Mouse (Mus musculus) embryonic facial prominence, embryonic 14.5 days (tissue): ENCODE measurements at regions not wholly inside any gene's neighbourhood (a gene's known extent, or its start where the extent isn't known, plus 50 kb on each side); places are given as distances from the start of the nearest gene placed in this dataset.

Experiments used
- ATAC-seq: fragments of 200-750 bp; cut with Nextera tagmentation; 2 replicates; pipeline ENCODE4 v1.8.0; 2017; ENCODE audit warnings: low read depth, moderate number of reproducible peaks, moderate TSS enrichment
- DNase-seq: peaks from one replicate; pipeline ENCODE4 v3.0.0-alpha.2; 2015; ENCODE audit warnings: low spot score
- H3K27ac ChIP-seq: fragments of 300-500 bp; sonication (generic); replicated peaks from 2 replicates; pipeline ENCODE4 v1.5.1; 2014; ENCODE audit warnings: low read depth, mild to moderate bottlenecking, low read length, moderate library complexity
- H3K27me3 ChIP-seq: fragments of 300-500 bp; sonication (generic); replicated peaks from 2 replicates; pipeline ENCODE4 v1.6.1; 2014; ENCODE audit warnings: low read length; ENCODE audit not compliant: control insufficient read depth, insufficient read depth
- H3K36me3 ChIP-seq: fragments of 300-500 bp; sonication (generic); 2 replicates; pipeline ENCODE4 v1.6.1; 2014; ENCODE audit warnings: low read length, mixed read lengths; ENCODE audit not compliant: control insufficient read depth, insufficient read depth
- H3K4me1 ChIP-seq: fragments of 300-500 bp; sonication (generic); 2 replicates; pipeline ENCODE4 v1.6.1; 2014; ENCODE audit warnings: antibody characterized with exemption, low read length; ENCODE audit not compliant: control insufficient read depth, insufficient read depth
- H3K4me2 ChIP-seq: fragments of 300-500 bp; sonication (generic); 2 replicates; pipeline ENCODE4 v1.6.1; 2014; ENCODE audit warnings: low read depth, mild to moderate bottlenecking, low read length, moderate library complexity, mixed read lengths
- H3K4me3 ChIP-seq: fragments of 300-500 bp; sonication (generic); 2 replicates; pipeline ENCODE4 v1.5.1; 2014; ENCODE audit warnings: low read depth, mild to moderate bottlenecking, low read length
- H3K9ac ChIP-seq: fragments of 300-500 bp; sonication (generic); 2 replicates; pipeline ENCODE4 v1.6.1; 2014; ENCODE audit warnings: low read depth, mild to moderate bottlenecking, low read length, moderate library complexity, mixed read lengths
- H3K9me3 ChIP-seq: fragments of 300-500 bp; sonication (generic); 2 replicates; pipeline ENCODE4 v1.6.1; 2016; ENCODE audit warnings: low read length; ENCODE audit not compliant: control insufficient read depth
- WGBS: fragments of 180-500 bp; shearing (Covaris S2); extraction: QIAGEN DNeasy Blood & Tissue Kit; methylation state at CpG from one replicate; pipeline ENCODE4 v1.1.7; 2014; 5-methylcytosine and 5-hydroxymethylcytosine counted together

- Histone ChIP-seq H3K4me1 (no peaks in the 10 kb centered on the region), H3K36me3 (no peaks in the 10 kb centered on the region), H3K27ac (no peak overlapping the region), H3K9me3 (no peaks in the 10 kb centered on the region), H3K4me3 (no peak overlapping the region), H3K27me3 (no peaks in the 10 kb centered on the region), H3K9ac (no peak overlapping the region), H3K4me2 (no peak overlapping the region)
- WGBS, result 82% methylated on average over 9 of the region's 9 CpGs
- no peak for DNase-seq
- no peak for ATAC-seq
These were observed 236.3 kb upstream of the Map3k7 start for GRCm38 (mm10) chr4:31727498-31728148.

GRCm38 (mm10) chr4:31728149-31728516, 235.8 kb upstream of the Map3k7 start:
- no peak overlapping the region for H3K9ac ChIP-seq
- H3K36me3 ChIP-seq, result no peaks in the 10 kb centered on the region
- WGBS, result 90% methylated on average over 3 of the region's 3 CpGs

GRCm38 (mm10) chr4:31743776-31744175, 220.1 kb upstream of the Map3k7 start:
- no peak for ATAC-seq
- no peaks in the 10 kb centered on the region for H3K36me3 ChIP-seq
- DNase-seq, result no peak
- H3K27ac ChIP-seq, result no peak overlapping the region
- H3K4me1 ChIP-seq, result no peaks in the 10 kb centered on the region
- H3K9me3 ChIP-seq, result no peaks in the 10 kb centered on the region
- no peak overlapping the region for H3K9ac ChIP-seq
- no peaks in the 10 kb centered on the region for H3K27me3 ChIP-seq
- no peak overlapping the region for H3K4me3 ChIP-seq
- no peak overlapping the region for H3K4me2 ChIP-seq
- 79% methylated on average over 3 of the region's 3 CpGs for WGBS

More at GRCm38 (mm10) chr4:31728149-31728516, 235.8 kb upstream of the Map3k7 start:
- no peaks in the 10 kb centered on the region for H3K4me1 ChIP-seq
- H3K27me3 ChIP-seq, result no peaks in the 10 kb centered on the region
- DNase-seq (no peak), ATAC-seq (no peak)
- H3K4me2 ChIP-seq, result no peak overlapping the region
- H3K9me3 ChIP-seq, result no peaks in the 10 kb centered on the region
- H3K4me3 ChIP-seq, result no peak overlapping the region
- no peak overlapping the region for H3K27ac ChIP-seq

- Histone ChIP-seq H3K4me1 (no peaks in the 10 kb centered on the region), H3K9ac (no peak overlapping the region), H3K27me3 (no peaks in the 10 kb centered on the region), H3K4me2 (no peak overlapping the region), H3K4me3 (no peak overlapping the region), H3K9me3 (no peaks in the 10 kb centered on the region), H3K27ac (no peak overlapping the region), H3K36me3 (no peaks in the 10 kb centered on the region)
- DNase-seq (no peak), ATAC-seq (no peak)
- 35% methylated on average over 4 of the region's 4 CpGs for WGBS
These were observed 219.5 kb upstream of the Map3k7 start for GRCm38 (mm10) chr4:31744431-31744830.

GRCm38 (mm10) chr4:31753677-31754312, 210.1 kb upstream of the Map3k7 start:
- H3K27me3 ChIP-seq, result no peaks in the 10 kb centered on the region
- no peak overlapping the region for H3K4me3 ChIP-seq
- ATAC-seq (no peak), DNase-seq (no peak)
- no peak overlapping the region for H3K9ac ChIP-seq
- no peaks in the 10 kb centered on the region for H3K36me3 ChIP-seq
- H3K4me2 ChIP-seq, result no peak overlapping the region
- H3K4me1 ChIP-seq, result no peaks in the 10 kb centered on the region
- no peaks in the 10 kb centered on the region for H3K9me3 ChIP-seq
- no peak overlapping the region for H3K27ac ChIP-seq
- WGBS, result 77% methylated on average over 5 of the region's 5 CpGs

GRCm38 (mm10) chr4:31757126-31757525, 206.8 kb upstream of the Map3k7 start:
- no peak overlapping the region for H3K27ac ChIP-seq
- no peaks in the 10 kb centered on the region for H3K27me3 ChIP-seq

GRCm38 (mm10) chr4:31760116-31760515, 203.8 kb upstream of the Map3k7 start:
- WGBS, result 53% methylated on average over 4 of the region's 4 CpGs
- Histone ChIP-seq H3K9ac (no peak overlapping the region), H3K4me2 (no peak overlapping the region), H3K4me3 (no peak overlapping the region), H3K27me3 (no peaks in the 10 kb centered on the region), H3K36me3 (no peaks in the 10 kb centered on the region), H3K27ac (no peak overlapping the region), H3K4me1 (no peaks in the 10 kb centered on the region), H3K9me3 (no peaks in the 10 kb centered on the region)
- DNase-seq (no peak), ATAC-seq (no peak)

More at GRCm38 (mm10) chr4:31757126-31757525, 206.8 kb upstream of the Map3k7 start:
- Histone ChIP-seq H3K9me3 (no peaks in the 10 kb centered on the region), H3K4me3 (no peak overlapping the region), H3K9ac (no peak overlapping the region), H3K4me1 (no peaks in the 10 kb centered on the region), H3K4me2 (no peak overlapping the region), H3K36me3 (no peaks in the 10 kb centered on the region)
- ATAC-seq (no peak), DNase-seq (no peak)
- 36% methylated on average over 1 of the region's 1 CpGs for WGBS

GRCm38 (mm10) chr4:31762199-31762598, 201.7 kb upstream of the Map3k7 start:
- DNase-seq (no peak), ATAC-seq (no peak)
- Histone ChIP-seq H3K27me3 (no peaks in the 10 kb centered on the region), H3K27ac (no peak overlapping the region), H3K4me3 (no peak overlapping the region), H3K4me1 (no peaks in the 10 kb centered on the region), H3K36me3 (no peaks in the 10 kb centered on the region), H3K4me2 (no peak overlapping the region), H3K9ac (no peak overlapping the region), H3K9me3 (no peaks in the 10 kb centered on the region)
- 35% methylated on average over 6 of the region's 7 CpGs for WGBS
